Mouse (Mus musculus): ENCODE results near the gene Map3k12. TPM values are rescaled to one million over a fixed set of nuclear protein-coding genes. Genes with fewer than 3 reads are reported as not detected.

Gene Map3k12
- polyA plus RNA-seq, 1 experiment from 2014 or later, result 0.85 TPM

GRCm38 (mm10) chr15:102507561-102507960 is 9.3 kb downstream of the Map3k12 start:
- ATAC-seq (no peak), DNase-seq (no peak)
- Histone ChIP-seq H3K4me2 (ENCODE audit: low read depth, low read length) (no peak overlapping the region), H3K9me3 (ENCODE audit: low read length) (no peaks in the 10 kb centered on the region), H3K27me3 (ENCODE audit: insufficient read depth, low read length) (no peaks in the 10 kb centered on the region), H3K4me1 (ENCODE audit: insufficient read depth) (peaks cover 10% of the 10 kb centered on the region), H3K27ac (ENCODE audit: low read depth) (no peak overlapping the region), H3K36me3 (replicated peaks; ENCODE audit: insufficient read depth, low read length) (peaks cover 19% of the 10 kb centered on the region), H3K4me3 (ENCODE audit: low read depth, low read length) (no peak overlapping the region), H3K9ac (replicated peaks) (no peak overlapping the region)
- TF ChIP-seq CTCF (IDR thresholded peaks at IDR 0.05; ENCODE audit: low read depth) (no peak), EP300 (IDR thresholded peaks at IDR 0.05; ENCODE audit: low read depth) (no peak)

GRCm38 (mm10) chr15:102506864-102507263 is 10.0 kb downstream of the Map3k12 start:
- Histone ChIP-seq H3K4me2 (ENCODE audit: low read depth, low read length) (no peak overlapping the region), H3K9ac (replicated peaks) (no peak overlapping the region), H3K27ac (ENCODE audit: low read depth) (no peak overlapping the region), H3K9me3 (ENCODE audit: low read length) (no peaks in the 10 kb centered on the region), H3K4me1 (ENCODE audit: insufficient read depth) (peaks cover 10% of the 10 kb centered on the region), H3K36me3 (replicated peaks; ENCODE audit: insufficient read depth, low read length) (peaks cover 26% of the 10 kb centered on the region), H3K27me3 (ENCODE audit: insufficient read depth, low read length) (no peaks in the 10 kb centered on the region), H3K4me3 (ENCODE audit: low read depth, low read length) (no peak overlapping the region)
- WGBS (ENCODE audit: insufficient replicate concordance), result 79% methylated on average over 1 of the region's 1 CpGs
- no peak for DNase-seq
- TF ChIP-seq EP300 (IDR thresholded peaks at IDR 0.05; ENCODE audit: low read depth) (no peak), CTCF (IDR thresholded peaks at IDR 0.05; ENCODE audit: low read depth) (no peak)
- ATAC-seq, result no peak

- Histone ChIP-seq H3K9ac (replicated peaks) (no peak overlapping the region), H3K36me3 (replicated peaks; ENCODE audit: insufficient read depth, low read length) (peaks cover 29% of the 10 kb centered on the region), H3K4me1 (ENCODE audit: insufficient read depth) (peaks cover 10% of the 10 kb centered on the region), H3K27me3 (ENCODE audit: insufficient read depth, low read length) (no peaks in the 10 kb centered on the region), H3K9me3 (ENCODE audit: low read length) (no peaks in the 10 kb centered on the region), H3K27ac (ENCODE audit: low read depth) (no peak overlapping the region), H3K4me2 (ENCODE audit: low read depth, low read length) (no peak overlapping the region), H3K4me3 (ENCODE audit: low read depth, low read length) (no peak overlapping the region)
- TF ChIP-seq EP300 (IDR thresholded peaks at IDR 0.05; ENCODE audit: low read depth), result no peak
- WGBS (ENCODE audit: insufficient replicate concordance), result 12% methylated on average over 2 of the region's 2 CpGs
- no peak for DNase-seq
- no peak for ATAC-seq
Observed at GRCm38 (mm10) chr15:102506464-102506830, 10.4 kb downstream of the Map3k12 start.

- H3K27ac ChIP-seq (ENCODE audit: low read depth), result no peak overlapping the region
Observed at GRCm38 (mm10) chr15:102505770-102506463, 10.9 kb downstream of the Map3k12 start.

GRCm38 (mm10) chr15:102505073-102505769 is 11.6 kb downstream of the Map3k12 start:
- no peak overlapping the region for H3K4me2 ChIP-seq (ENCODE audit: low read depth, low read length)
- no peak overlapping the region for H3K4me3 ChIP-seq (ENCODE audit: low read depth, low read length)
- H3K27me3 ChIP-seq (ENCODE audit: insufficient read depth, low read length), result no peaks in the 10 kb centered on the region
- DNase-seq, result no peak
- no peak overlapping the region for H3K9ac ChIP-seq (replicated peaks)
- 77% methylated on average over 12 of the region's 12 CpGs for WGBS (ENCODE audit: insufficient replicate concordance)
- no peak for ATAC-seq
- peaks cover 41% of the 10 kb centered on the region for H3K36me3 ChIP-seq (replicated peaks; ENCODE audit: insufficient read depth, low read length)
- no peak overlapping the region for H3K27ac ChIP-seq (ENCODE audit: low read depth)
- H3K4me1 ChIP-seq (ENCODE audit: insufficient read depth), result peaks cover 3% of the 10 kb centered on the region
- TF ChIP-seq EP300 (IDR thresholded peaks at IDR 0.05; ENCODE audit: low read depth) (no peak), CTCF (IDR thresholded peaks at IDR 0.05; ENCODE audit: low read depth) (no peak)
- no peaks in the 10 kb centered on the region for H3K9me3 ChIP-seq (ENCODE audit: low read length)

More at GRCm38 (mm10) chr15:102505770-102506463, 10.9 kb downstream of the Map3k12 start:
- Histone ChIP-seq H3K4me1 (ENCODE audit: insufficient read depth) (peaks cover 10% of the 10 kb centered on the region), H3K4me2 (ENCODE audit: low read depth, low read length) (no peak overlapping the region), H3K27me3 (ENCODE audit: insufficient read depth, low read length) (no peaks in the 10 kb centered on the region), H3K36me3 (replicated peaks; ENCODE audit: insufficient read depth, low read length) (peaks cover 34% of the 10 kb centered on the region), H3K9me3 (ENCODE audit: low read length) (no peaks in the 10 kb centered on the region), H3K9ac (replicated peaks) (no peak overlapping the region), H3K4me3 (ENCODE audit: low read depth, low read length) (no peak overlapping the region)
- WGBS (ENCODE audit: insufficient replicate concordance), result 73% methylated on average over 9 of the region's 9 CpGs
- ATAC-seq, result no peak
- DNase-seq, result no peak
- TF ChIP-seq EP300 (IDR thresholded peaks at IDR 0.05; ENCODE audit: low read depth) (no peak), CTCF (IDR thresholded peaks at IDR 0.05; ENCODE audit: low read depth) (no peak)

GRCm38 (mm10) chr15:102503924-102504782 is 12.7 kb downstream of the Map3k12 start:
- Histone ChIP-seq H3K27ac (ENCODE audit: low read depth) (no peak overlapping the region), H3K4me3 (ENCODE audit: low read depth, low read length) (no peak overlapping the region), H3K9me3 (ENCODE audit: low read length) (no peaks in the 10 kb centered on the region), H3K27me3 (ENCODE audit: insufficient read depth, low read length) (no peaks in the 10 kb centered on the region), H3K9ac (replicated peaks) (no peak overlapping the region), H3K36me3 (replicated peaks; ENCODE audit: insufficient read depth, low read length) (peaks cover 52% of the 10 kb centered on the region), H3K4me2 (ENCODE audit: low read depth, low read length) (no peak overlapping the region), H3K4me1 (ENCODE audit: insufficient read depth) (no peaks in the 10 kb centered on the region; the same call in 1 of the 2 replicates)
- WGBS (ENCODE audit: insufficient replicate concordance), result 85% methylated on average over 9 of the region's 9 CpGs
- ATAC-seq (no peak), DNase-seq (no peak)
- TF ChIP-seq CTCF (IDR thresholded peaks at IDR 0.05; ENCODE audit: low read depth), result no peak
- no peak for TF ChIP-seq EP300 (IDR thresholded peaks at IDR 0.05; ENCODE audit: low read depth)
